8 mouse cellular contexts compared by ENCODE assay signal in genomic region chr17:37028683-37029120, GRCm38 (mm10). TPM values are rescaled to one million over a fixed set of nuclear protein-coding genes. Genes with fewer than 3 reads are reported as not detected.
DNase-seq lines count a peak whose midpoint lies in the region; ATAC-seq lines count a peak whose summit lies in the region.

No protein-coding gene starts in this region.

- peak; percentile 97 for ATAC-seq in megakaryocyte progenitor cell, adult 5-6 weeks (replicated peaks; ENCODE audit: poor library complexity)

- DNase-seq in ZHBTc4 (ENCODE audit: low read depth, low spot score), result peak; percentile 98
- peak; percentile 81 to 92 for DNase-seq in cerebellum, postnatal 4 days (ENCODE audit: low spot score in 2 of 2)
- DNase-seq in gastrocnemius, postnatal 10 days, result peak; percentile 86
- peak; percentile 84 for DNase-seq in induced T-regulatory cell, adult 2 months (ENCODE audit: low read depth)
- DNase-seq in left cerebral cortex, adult 9 months (ENCODE audit: low spot score in 2 of 2), result peak; percentile 90 to 96
- peak; percentile 95 for DNase-seq in right cerebral cortex, postnatal 25 days
- peak; percentile 97 for DNase-seq in yolk sac, embryonic 10.5 days (ENCODE audit: low spot score)

RNA-seq across cellular contexts. Expression of gene Mog, which starts 5.5 kb away (rescaled TPM):
- not detected for total RNA-seq in gastrocnemius, postnatal 10 days (2021)
- not detected in 2 replicates for total RNA-seq in megakaryocyte progenitor cell, adult 5-6 weeks (2015)
- total RNA-seq in megakaryocyte progenitor cell, adult 5-6 weeks (2017), result not detected in 2 replicates

RNA-seq across cellular contexts. Expression of gene Gabbr1, which starts 17.1 kb away (rescaled TPM):
- total RNA-seq in gastrocnemius, postnatal 10 days (2021), result 10 to 100 TPM; 12.8 to 20.1 TPM
- total RNA-seq in megakaryocyte progenitor cell, adult 5-6 weeks (2015), result 2.6 and 4.3 TPM in 2 replicates
- 0.25 and 0.91 TPM in 2 replicates for total RNA-seq in megakaryocyte progenitor cell, adult 5-6 weeks (2017)

RNA-seq across cellular contexts. Expression of gene Zfp57, which starts 27.7 kb away (rescaled TPM):
- total RNA-seq in gastrocnemius, postnatal 10 days (2021), result 1 to 10 TPM; 1.9 to 4.5 TPM
- 0.22 TPM in 1 of 2 replicates, not detected in the other for total RNA-seq in megakaryocyte progenitor cell, adult 5-6 weeks (2015)
- total RNA-seq in megakaryocyte progenitor cell, adult 5-6 weeks (2017), result 0.25 TPM in 1 of 2 replicates, not detected in the other

RNA-seq across cellular contexts. Expression of gene H2-M5, which starts 39.4 kb away (rescaled TPM):
- total RNA-seq in gastrocnemius, postnatal 10 days (2021), result under 1 TPM in 1 of 2 experiments, not detected in 1; 0.18 TPM
- total RNA-seq in megakaryocyte progenitor cell, adult 5-6 weeks (2015), result not detected in 2 replicates
- total RNA-seq in megakaryocyte progenitor cell, adult 5-6 weeks (2017), result not detected in 2 replicates

RNA-seq across cellular contexts. Expression of gene 2410137M14Rik, which starts 47.7 kb away (rescaled TPM):
- total RNA-seq in gastrocnemius, postnatal 10 days (2021), result not detected
- not detected in 2 replicates for total RNA-seq in megakaryocyte progenitor cell, adult 5-6 weeks (2015)
- not detected in 2 replicates for total RNA-seq in megakaryocyte progenitor cell, adult 5-6 weeks (2017)

Comparison
In these comparisons a context has a peak if more than half of its experiments do, and no peak if none do; other contexts are left out.
1. Peak in every context shown above with its lines: DNase-seq and ATAC-seq.